Mouse (Mus musculus): Measurements from ENCODE around the gene Arsb. TPM values are rescaled to one million over a fixed set of nuclear protein-coding genes. Genes with fewer than 3 reads are reported as not detected.

Gene Arsb
- total and polyA plus RNA-seq, 2 experiments from 2014 or later = 13.6 to 16.3 TPM

DNA sequence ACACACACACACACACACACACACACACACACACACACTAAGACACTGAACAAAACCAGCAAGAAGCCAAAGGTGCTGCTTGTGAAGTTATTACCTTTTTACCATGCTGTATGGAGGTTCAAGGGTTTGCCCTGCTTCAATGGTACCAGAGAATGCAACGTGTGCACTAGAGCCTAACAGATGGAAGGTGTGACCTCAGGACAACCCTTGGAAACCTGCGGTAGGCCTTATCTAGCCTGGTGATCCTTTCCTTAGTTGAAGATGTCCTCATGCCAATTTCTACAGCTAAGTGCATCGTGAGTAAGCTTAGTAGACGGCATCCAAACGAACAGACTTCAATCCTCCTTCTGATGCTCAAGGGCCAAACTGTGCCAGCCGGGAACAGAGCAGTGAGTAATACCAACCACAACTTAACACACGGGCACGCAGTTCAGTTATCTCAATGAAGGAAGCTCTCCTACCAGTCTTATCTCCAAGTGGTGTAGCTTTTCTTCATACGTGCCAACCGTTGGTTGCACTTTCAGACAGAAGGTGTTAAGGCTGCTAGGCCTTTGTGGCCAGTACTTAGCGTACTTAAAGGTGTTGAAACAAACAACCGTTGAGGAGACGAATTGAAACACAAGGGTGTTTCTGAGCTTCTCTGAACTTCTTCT is 7.0 kb upstream of the Arsb start:
- 87% methylated on average over 13 of the region's 13 CpGs for WGBS
- ATAC-seq = no peak
- H3K9me3 ChIP-seq (ENCODE audit: low read length) = no peaks in the 10 kb centered on the region
- H3K4me1 ChIP-seq (ENCODE audit: insufficient read depth) = no peaks in the 10 kb centered on the region
- H3K27me3 ChIP-seq (ENCODE audit: insufficient read depth, low read length) = no peaks in the 10 kb centered on the region
- H3K36me3 ChIP-seq (ENCODE audit: insufficient read depth) = no peaks in the 10 kb centered on the region
- H3K4me2 ChIP-seq (ENCODE audit: low read depth) = no peak overlapping the region
- no peak overlapping the region for H3K27ac ChIP-seq (ENCODE audit: low read depth, low read length)
- no peak overlapping the region for H3K9ac ChIP-seq
- H3K4me3 ChIP-seq (ENCODE audit: low read depth, low read length) = no peak overlapping the region
- DNase-seq = no peak
- TF ChIP-seq CTCF (IDR thresholded peaks at IDR 0.05; ENCODE audit: low read depth) = no peak

DNA sequence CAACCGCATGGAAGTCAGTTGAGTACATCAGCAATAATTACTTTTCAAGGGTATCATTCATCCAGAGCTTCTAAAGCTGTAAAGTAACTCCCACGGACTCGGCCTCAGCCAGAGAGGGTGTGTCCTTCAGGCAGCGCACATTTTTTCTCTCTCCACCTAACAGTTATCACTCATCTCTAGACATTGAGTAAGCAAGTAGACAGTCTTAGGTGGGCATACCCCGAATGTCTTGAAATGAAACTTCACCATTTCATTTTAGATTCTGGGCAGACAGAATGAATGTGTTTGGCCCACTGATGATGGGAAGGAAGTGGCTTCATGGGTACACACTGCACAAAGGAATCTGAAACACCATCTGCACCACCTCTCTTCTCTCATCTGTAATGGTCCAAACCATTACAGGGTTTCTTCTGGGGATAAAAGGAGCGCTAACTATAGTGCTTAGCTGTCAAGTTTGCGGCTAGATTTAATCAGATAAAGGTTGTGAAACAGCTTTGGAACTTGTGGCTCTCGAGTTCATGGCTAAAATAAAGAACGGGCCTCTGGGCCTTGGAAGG is 321 bp upstream of the Arsb start:
- DNase-seq (no peak), ATAC-seq (peak; percentile 57)

DNA sequence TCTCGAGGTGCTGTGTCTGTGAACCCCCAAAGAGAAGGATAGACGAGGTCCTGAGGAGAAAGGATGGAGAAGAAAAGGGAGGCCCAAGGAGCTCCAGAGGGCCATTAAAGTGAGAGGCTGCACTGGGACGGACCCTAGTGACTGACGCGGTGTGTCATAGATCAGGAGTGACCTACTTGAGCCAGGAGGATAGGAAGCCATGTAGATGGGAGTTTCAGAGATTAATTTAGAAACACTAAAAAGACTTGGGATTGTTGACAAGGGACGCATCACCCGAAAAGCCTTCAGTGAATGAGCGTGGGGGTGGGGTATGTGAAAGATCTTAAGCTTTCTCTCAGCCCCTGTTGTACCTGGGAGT is 828 bp downstream of the Arsb start:
- Histone ChIP-seq H3K9me3 (ENCODE audit: low read length) (no peaks in the 10 kb centered on the region), H3K4me1 (ENCODE audit: insufficient read depth) (0 out of 2 replicates have a peak, but pooled peaks cover 5% of the 10 kb centered on the region), H3K27ac (ENCODE audit: low read depth, low read length) (peak overlapping the region; percentile 87), H3K9ac (peak overlapping the region; percentile 93), H3K36me3 (ENCODE audit: insufficient read depth) (no peaks in the 10 kb centered on the region), H3K4me3 (ENCODE audit: low read depth, low read length) (peak overlapping the region; percentile 68), H3K27me3 (ENCODE audit: insufficient read depth, low read length) (no peaks in the 10 kb centered on the region), H3K4me2 (ENCODE audit: low read depth) (peak overlapping the region; percentile 98)
- TF ChIP-seq CTCF (IDR thresholded peaks at IDR 0.05; ENCODE audit: low read depth) = no peak
- WGBS = 30% methylated on average over 8 of the region's 8 CpGs
- ATAC-seq (no peak; the same call in 1 of the 2 replicates), DNase-seq (no peak)

More for the DNA sequence above, 321 bp upstream of the Arsb start:
- peak overlapping the region; percentile 98 for H3K4me2 ChIP-seq (ENCODE audit: low read depth)
- 0 out of 2 replicates have a peak, but pooled peaks cover 5% of the 10 kb centered on the region for H3K4me1 ChIP-seq (ENCODE audit: insufficient read depth)
- H3K27ac ChIP-seq (ENCODE audit: low read depth, low read length) = peak overlapping the region; percentile 87
- no peaks in the 10 kb centered on the region for H3K36me3 ChIP-seq (ENCODE audit: insufficient read depth)
- WGBS = 33% methylated on average over 9 of the region's 9 CpGs
- H3K9ac ChIP-seq = peak overlapping the region; percentile 93
- no peaks in the 10 kb centered on the region for H3K27me3 ChIP-seq (ENCODE audit: insufficient read depth, low read length)
- TF ChIP-seq CTCF (IDR thresholded peaks at IDR 0.05; ENCODE audit: low read depth) = no peak
- no peaks in the 10 kb centered on the region for H3K9me3 ChIP-seq (ENCODE audit: low read length)
- H3K4me3 ChIP-seq (ENCODE audit: low read depth, low read length) = peak overlapping the region; percentile 68

DNA sequence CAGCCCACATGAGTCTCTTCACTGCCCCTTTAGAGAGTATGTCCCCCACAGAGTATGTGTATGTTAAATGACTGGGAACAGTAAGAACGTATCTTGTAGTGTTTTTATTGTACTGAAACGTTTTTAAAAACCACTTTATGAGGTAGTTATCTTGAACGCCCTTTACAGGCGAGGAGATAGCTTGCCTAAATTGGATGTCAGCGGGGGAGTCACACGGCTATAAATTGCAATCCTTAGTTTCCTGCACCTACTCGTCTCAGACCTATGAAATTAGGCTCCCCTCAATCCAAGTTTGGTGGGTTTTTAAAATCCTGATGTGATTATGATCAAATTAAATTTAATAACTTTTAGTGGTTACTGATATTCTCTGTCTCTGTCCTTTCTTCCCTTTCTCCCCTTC is 1.4 kb downstream of the Arsb start:
- no peak overlapping the region for H3K27ac ChIP-seq (ENCODE audit: low read depth, low read length)
- TF ChIP-seq CTCF (IDR thresholded peaks at IDR 0.05; ENCODE audit: low read depth) = no peak
- no peak overlapping the region for H3K9ac ChIP-seq
- DNase-seq (no peak), ATAC-seq (no peak)
- no peaks in the 10 kb centered on the region for H3K9me3 ChIP-seq (ENCODE audit: low read length)
- H3K4me1 ChIP-seq (ENCODE audit: insufficient read depth) = 0 out of 2 replicates have a peak, but pooled peaks cover 5% of the 10 kb centered on the region
- peak overlapping the region; percentile 98 for H3K4me2 ChIP-seq (ENCODE audit: low read depth)
- H3K27me3 ChIP-seq (ENCODE audit: insufficient read depth, low read length) = no peaks in the 10 kb centered on the region
- no peaks in the 10 kb centered on the region for H3K36me3 ChIP-seq (ENCODE audit: insufficient read depth)
- H3K4me3 ChIP-seq (ENCODE audit: low read depth, low read length) = no peak overlapping the region; the same call in 1 of the 2 replicates
- WGBS = 78% methylated on average over 7 of the region's 7 CpGs

DNA sequence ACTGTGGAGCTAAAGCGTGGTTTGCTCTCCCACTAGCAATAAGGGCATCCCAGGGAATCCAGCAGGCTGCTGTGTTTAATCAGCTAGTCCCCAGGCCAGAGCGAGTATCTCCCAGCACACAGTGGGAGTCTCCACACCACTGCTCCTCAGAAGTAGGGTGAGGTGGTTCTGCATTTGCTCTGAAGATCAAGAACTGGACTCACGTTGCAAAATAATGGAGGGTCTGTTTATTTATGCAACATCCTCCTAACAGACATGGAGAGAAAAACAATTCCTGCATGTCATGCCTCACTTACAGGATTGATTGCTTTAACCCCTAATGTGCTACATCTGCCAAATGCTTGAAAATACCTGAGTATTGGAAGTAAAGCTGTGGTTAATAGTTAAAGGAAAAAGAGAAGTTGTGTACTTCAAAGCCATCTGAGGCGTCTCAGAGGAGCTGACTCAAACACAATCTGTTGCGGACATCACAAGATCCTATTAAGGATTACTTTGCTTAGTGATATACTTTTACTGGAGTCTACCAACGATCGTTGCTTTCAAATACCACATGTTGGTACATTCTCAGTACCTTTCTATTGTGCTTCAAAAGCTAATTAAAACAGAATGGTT is 2.4 kb downstream of the Arsb start:
- no peak for DNase-seq
- ATAC-seq = no peak
- H3K4me1 ChIP-seq (ENCODE audit: insufficient read depth) = 0 out of 2 replicates have a peak, but pooled peaks cover 5% of the 10 kb centered on the region
- no peak for TF ChIP-seq CTCF (IDR thresholded peaks at IDR 0.05; ENCODE audit: low read depth)
- H3K4me3 ChIP-seq (ENCODE audit: low read depth, low read length) = no peak overlapping the region
- H3K27ac ChIP-seq (ENCODE audit: low read depth, low read length) = no peak overlapping the region
- no peak overlapping the region for H3K4me2 ChIP-seq (ENCODE audit: low read depth)
- no peaks in the 10 kb centered on the region for H3K36me3 ChIP-seq (ENCODE audit: insufficient read depth)
- no peaks in the 10 kb centered on the region for H3K27me3 ChIP-seq (ENCODE audit: insufficient read depth, low read length)
- 67% methylated on average over 7 of the region's 7 CpGs for WGBS
- no peak overlapping the region for H3K9ac ChIP-seq
- no peaks in the 10 kb centered on the region for H3K9me3 ChIP-seq (ENCODE audit: low read length)

DNA sequence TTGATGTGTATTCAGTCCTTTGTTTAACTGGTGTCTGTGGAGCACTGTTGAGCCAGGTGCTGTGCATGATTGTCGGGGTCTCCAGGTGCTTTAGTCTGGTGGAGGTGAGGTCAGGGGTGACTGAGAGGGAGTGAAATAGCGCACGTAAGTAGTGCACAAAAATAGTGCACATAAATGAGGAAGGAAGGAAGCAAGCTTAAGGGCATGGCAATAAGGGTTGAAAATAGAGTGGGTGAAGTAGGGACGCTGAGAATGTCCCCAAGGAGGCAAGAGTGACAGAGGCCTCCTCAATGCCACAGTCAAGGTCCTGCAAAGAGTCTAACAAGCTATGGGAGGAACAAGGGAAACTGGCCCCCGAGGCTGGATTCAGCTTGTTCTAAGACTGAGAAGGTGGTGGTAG is 11.4 kb downstream of the Arsb start:
- DNase-seq (no peak), ATAC-seq (no peak)
- peaks cover 6% of the 10 kb centered on the region; the same call in 1 of the 2 replicates for H3K4me1 ChIP-seq (ENCODE audit: insufficient read depth)
- 90% methylated on average over 5 of the region's 5 CpGs for WGBS
- no peaks in the 10 kb centered on the region for H3K27me3 ChIP-seq (ENCODE audit: insufficient read depth, low read length)
- H3K4me3 ChIP-seq (ENCODE audit: low read depth, low read length) = no peak overlapping the region
- no peaks in the 10 kb centered on the region for H3K9me3 ChIP-seq (ENCODE audit: low read length)
- TF ChIP-seq CTCF (IDR thresholded peaks at IDR 0.05; ENCODE audit: low read depth) = no peak
- no peak overlapping the region for H3K27ac ChIP-seq (ENCODE audit: low read depth, low read length)
- no peak overlapping the region for H3K9ac ChIP-seq
- no peaks in the 10 kb centered on the region for H3K36me3 ChIP-seq (ENCODE audit: insufficient read depth)
- H3K4me2 ChIP-seq (ENCODE audit: low read depth) = no peak overlapping the region

DNA sequence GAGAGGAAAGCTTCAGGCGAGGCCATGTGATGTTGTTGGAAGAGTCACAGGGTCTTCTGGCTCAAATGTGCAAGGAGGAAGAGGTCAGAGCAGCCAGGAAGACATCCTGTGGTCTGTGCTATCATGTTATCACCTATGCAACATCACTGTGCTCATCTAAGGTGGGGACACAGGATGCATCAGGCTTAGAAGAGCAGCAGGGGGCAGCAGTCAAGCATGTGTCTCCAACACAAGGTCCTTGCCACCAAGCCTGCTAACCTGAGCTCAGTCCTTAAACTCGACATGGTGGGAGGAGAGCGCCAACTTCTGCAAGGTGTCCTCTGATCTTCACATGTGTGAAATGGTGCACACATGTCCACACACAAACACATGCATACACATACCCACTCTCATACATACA is 13.9 kb downstream of the Arsb start:
- WGBS = 86% methylated on average over 3 of the region's 3 CpGs
- no peak for ATAC-seq
- DNase-seq = no peak

More for the DNA sequence above, 13.9 kb downstream of the Arsb start:
- Histone ChIP-seq H3K27me3 (ENCODE audit: insufficient read depth, low read length) (no peaks in the 10 kb centered on the region), H3K4me1 (ENCODE audit: insufficient read depth) (peaks cover 6% of the 10 kb centered on the region; the same call in 1 of the 2 replicates), H3K9ac (no peak overlapping the region), H3K4me3 (ENCODE audit: low read depth, low read length) (no peak overlapping the region), H3K9me3 (ENCODE audit: low read length) (no peaks in the 10 kb centered on the region), H3K36me3 (ENCODE audit: insufficient read depth) (no peaks in the 10 kb centered on the region), H3K27ac (ENCODE audit: low read depth, low read length) (no peak overlapping the region), H3K4me2 (ENCODE audit: low read depth) (no peak overlapping the region)
- peak; percentile 29; the same call in 1 of the 2 replicates for TF ChIP-seq CTCF (IDR thresholded peaks at IDR 0.05; ENCODE audit: low read depth)

All from forebrain, postnatal 0 days (tissue).